Mouse (Mus musculus): ENCODE measurements around the gene Shisa9. TPM values are rescaled to one million over a fixed set of nuclear protein-coding genes. Genes with fewer than 3 reads are reported as not detected.

Shisa9 gene
- polyA plus RNA-seq, 1 experiment from 2014 or later: 0.19 TPM

GRCm38 (mm10) chr16:12151986-12152385 is 168.1 kb downstream of the Shisa9 start:
- Histone ChIP-seq H3K36me3 (no peaks in the 10 kb centered on the region), H3K4me3 (no peak overlapping the region), H3K9me3 (no peaks in the 10 kb centered on the region), H3K4me1 (no peaks in the 10 kb centered on the region; the same call in 1 of the 2 replicates), H3K27me3 (ENCODE audit: insufficient read depth, poor library complexity, severe bottlenecking) (no peaks in the 10 kb centered on the region), H3K27ac (no peak overlapping the region)
- 85% methylated on average over 4 of the region's 4 CpGs for WGBS
- DNase-seq (ENCODE audit: low spot score): no peak

- Histone ChIP-seq H3K4me3 (no peak overlapping the region), H3K9me3 (no peaks in the 10 kb centered on the region), H3K27me3 (ENCODE audit: insufficient read depth, poor library complexity, severe bottlenecking) (no peaks in the 10 kb centered on the region), H3K27ac (no peak overlapping the region), H3K36me3 (no peaks in the 10 kb centered on the region), H3K4me1 (no peaks in the 10 kb centered on the region)
- WGBS: 75% methylated on average over 2 of the region's 2 CpGs
- DNase-seq (ENCODE audit: low spot score): no peak
Observed at GRCm38 (mm10) chr16:12154476-12154875, 170.6 kb downstream of the Shisa9 start.

DNA sequence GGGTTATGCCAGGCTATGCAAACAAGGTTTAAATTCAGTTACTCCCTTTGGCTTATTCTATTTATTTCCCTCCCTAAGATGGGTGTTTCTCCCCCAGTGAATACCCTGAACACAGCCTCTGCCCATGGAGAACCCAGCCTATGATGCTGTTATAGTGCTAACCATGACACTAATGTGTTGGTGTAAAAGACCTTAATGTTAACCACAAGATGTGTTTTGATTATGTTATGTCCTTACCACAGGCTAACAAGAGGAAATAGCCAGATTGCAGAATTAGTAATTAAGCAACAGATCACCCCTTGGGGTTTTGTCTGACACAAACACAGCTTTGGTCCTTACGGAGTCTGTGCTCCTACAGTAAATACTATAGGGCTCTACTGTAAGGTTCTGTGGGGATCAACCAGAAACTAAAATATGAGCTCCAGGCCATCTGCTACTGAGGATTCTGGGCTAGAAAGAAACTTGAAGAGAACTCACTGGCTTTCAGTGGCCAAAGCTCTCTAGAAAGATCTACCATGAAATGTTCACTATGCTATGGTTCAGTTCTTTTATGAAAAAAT is 189.6 kb downstream of the Shisa9 start:
- WGBS: 77% methylated on average over 1 of the region's 1 CpGs
- H3K4me1 ChIP-seq: no peaks in the 10 kb centered on the region

DNA sequence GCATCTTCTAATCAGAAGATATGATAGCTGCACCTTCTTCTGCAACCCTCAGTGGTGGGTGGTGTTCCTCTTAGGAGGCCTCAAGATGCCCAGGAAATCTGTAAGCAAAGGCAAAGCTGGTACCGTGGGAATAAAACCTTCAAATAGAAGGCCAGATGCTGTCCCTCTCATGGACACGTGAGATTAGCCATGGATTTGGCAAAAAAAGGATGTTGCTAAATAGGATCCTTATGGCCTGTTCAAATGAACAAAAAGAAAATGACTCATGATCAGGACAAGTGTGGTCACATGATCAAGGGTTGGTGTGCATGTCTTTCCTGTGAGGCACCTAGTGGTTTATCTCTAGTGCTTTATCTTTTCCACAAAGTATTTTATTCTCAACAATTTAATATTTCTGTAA is 194.1 kb downstream of the Shisa9 start:
- H3K27me3 ChIP-seq (ENCODE audit: insufficient read depth, poor library complexity, severe bottlenecking): no peaks in the 10 kb centered on the region
- no peaks in the 10 kb centered on the region for H3K9me3 ChIP-seq
- no peak overlapping the region for H3K27ac ChIP-seq
- no peaks in the 10 kb centered on the region for H3K36me3 ChIP-seq
- H3K4me1 ChIP-seq: no peaks in the 10 kb centered on the region
- 76% methylated on average over 2 of the region's 2 CpGs for WGBS
- no peak overlapping the region for H3K4me3 ChIP-seq
- no peak for DNase-seq (ENCODE audit: low spot score)

More for the DNA sequence above, 189.6 kb downstream of the Shisa9 start:
- no peaks in the 10 kb centered on the region for H3K27me3 ChIP-seq (ENCODE audit: insufficient read depth, poor library complexity, severe bottlenecking)
- no peak overlapping the region for H3K27ac ChIP-seq
- H3K36me3 ChIP-seq: no peaks in the 10 kb centered on the region
- DNase-seq (ENCODE audit: low spot score): no peak
- no peak overlapping the region for H3K4me3 ChIP-seq
- no peaks in the 10 kb centered on the region for H3K9me3 ChIP-seq

- Histone ChIP-seq H3K27ac (no peak overlapping the region), H3K27me3 (ENCODE audit: insufficient read depth, poor library complexity, severe bottlenecking) (no peaks in the 10 kb centered on the region), H3K9me3 (no peaks in the 10 kb centered on the region), H3K4me1 (no peaks in the 10 kb centered on the region), H3K4me3 (no peak overlapping the region), H3K36me3 (no peaks in the 10 kb centered on the region)
- DNase-seq (ENCODE audit: low spot score): no peak
- WGBS: 77% methylated on average over 2 of the region's 2 CpGs
Observed at GRCm38 (mm10) chr16:12189739-12190138, 205.8 kb downstream of the Shisa9 start.

- Histone ChIP-seq H3K27me3 (ENCODE audit: insufficient read depth, poor library complexity, severe bottlenecking) (no peaks in the 10 kb centered on the region), H3K9me3 (no peaks in the 10 kb centered on the region), H3K27ac (no peak overlapping the region), H3K4me3 (no peak overlapping the region), H3K36me3 (no peaks in the 10 kb centered on the region), H3K4me1 (no peaks in the 10 kb centered on the region)
- no peak for DNase-seq (ENCODE audit: low spot score)
- WGBS: 95% methylated on average over 4 of the region's 4 CpGs
Observed at GRCm38 (mm10) chr16:12196841-12197240, 212.9 kb downstream of the Shisa9 start.

GRCm38 (mm10) chr16:12197611-12198010 is 213.7 kb downstream of the Shisa9 start:
- no peak for DNase-seq (ENCODE audit: low spot score)
- Histone ChIP-seq H3K4me1 (no peaks in the 10 kb centered on the region), H3K9me3 (no peaks in the 10 kb centered on the region), H3K36me3 (no peaks in the 10 kb centered on the region), H3K27ac (no peak overlapping the region), H3K27me3 (ENCODE audit: insufficient read depth, poor library complexity, severe bottlenecking) (no peaks in the 10 kb centered on the region), H3K4me3 (no peak overlapping the region)
- WGBS: 52% methylated on average over 5 of the region's 5 CpGs

DNA sequence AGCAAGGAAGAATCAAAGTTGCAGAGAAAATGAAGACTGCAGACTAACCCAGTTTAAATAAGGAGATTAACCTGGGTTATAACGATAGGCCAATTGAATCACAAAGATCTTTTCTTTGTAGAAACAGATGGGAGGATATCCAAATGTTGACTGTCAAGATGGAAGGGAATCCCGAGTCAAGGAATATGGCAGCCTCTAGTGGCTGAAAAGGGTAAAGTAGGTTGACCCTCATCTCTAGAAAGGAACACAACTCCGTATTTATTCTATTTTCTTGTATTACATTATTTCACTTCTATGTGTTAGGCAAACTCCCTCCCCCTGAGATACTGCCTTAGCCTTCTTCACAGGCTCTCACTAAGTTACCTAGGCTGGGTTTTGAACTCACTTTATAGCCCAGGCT is 217.3 kb downstream of the Shisa9 start:
- no peaks in the 10 kb centered on the region for H3K9me3 ChIP-seq
- H3K36me3 ChIP-seq: no peaks in the 10 kb centered on the region
- WGBS: 31% methylated on average over 3 of the region's 3 CpGs
- no peak for DNase-seq (ENCODE audit: low spot score)
- H3K4me3 ChIP-seq: no peak overlapping the region
- H3K27ac ChIP-seq: no peak overlapping the region
- no peaks in the 10 kb centered on the region for H3K4me1 ChIP-seq
- no peaks in the 10 kb centered on the region for H3K27me3 ChIP-seq (ENCODE audit: insufficient read depth, poor library complexity, severe bottlenecking)

DNA sequence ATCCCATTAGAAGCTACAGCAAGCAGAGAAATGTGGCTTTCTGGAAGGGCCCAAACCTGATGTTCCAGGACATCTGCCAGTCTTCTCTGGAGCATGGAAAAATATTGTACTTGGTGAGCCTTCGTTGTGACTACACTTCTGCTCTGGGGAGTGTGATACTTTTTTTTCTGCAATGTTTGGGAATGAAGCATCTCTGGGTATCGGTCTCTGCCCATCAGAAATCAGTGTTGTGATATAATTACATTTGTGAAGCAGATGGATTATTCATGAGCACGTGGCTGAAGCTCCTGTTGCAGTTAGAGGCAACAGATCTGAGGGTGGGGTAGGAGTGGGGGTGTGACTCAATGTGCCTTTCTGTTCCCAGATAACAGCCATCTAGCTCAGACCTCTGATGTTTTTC is 218.2 kb downstream of the Shisa9 start:
- no peaks in the 10 kb centered on the region for H3K4me1 ChIP-seq
- H3K9me3 ChIP-seq: no peaks in the 10 kb centered on the region
- no peak overlapping the region for H3K27ac ChIP-seq
- no peaks in the 10 kb centered on the region for H3K27me3 ChIP-seq (ENCODE audit: insufficient read depth, poor library complexity, severe bottlenecking)
- H3K36me3 ChIP-seq: no peaks in the 10 kb centered on the region
- WGBS: 71% methylated on average over 3 of the region's 3 CpGs
- no peak overlapping the region for H3K4me3 ChIP-seq
- no peak for DNase-seq (ENCODE audit: low spot score)

DNA sequence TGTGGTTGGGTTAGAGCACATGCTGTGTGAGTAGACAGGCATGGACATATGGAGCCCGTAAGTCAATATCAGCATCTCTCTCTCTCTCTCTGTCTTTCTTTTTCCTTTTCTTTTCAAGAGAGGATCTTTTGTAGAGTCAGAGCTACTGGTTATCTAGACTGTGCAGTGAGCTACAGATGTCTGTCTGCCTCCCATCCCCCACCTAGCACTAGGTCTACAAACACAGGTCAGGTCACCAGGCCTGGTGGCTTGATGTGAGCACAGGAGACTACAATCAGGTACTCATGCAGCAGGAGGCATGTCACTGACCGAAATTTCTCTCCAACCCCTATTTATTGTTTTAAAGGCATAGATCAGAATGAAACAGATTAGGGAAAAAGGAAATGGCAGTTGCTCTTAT is 219.1 kb downstream of the Shisa9 start:
- 68% methylated on average over 2 of the region's 2 CpGs for WGBS
- H3K27me3 ChIP-seq (ENCODE audit: insufficient read depth, poor library complexity, severe bottlenecking): no peaks in the 10 kb centered on the region
- H3K4me1 ChIP-seq: no peaks in the 10 kb centered on the region
- no peaks in the 10 kb centered on the region for H3K9me3 ChIP-seq
- DNase-seq (ENCODE audit: low spot score): no peak
- no peak overlapping the region for H3K27ac ChIP-seq
- no peak overlapping the region for H3K4me3 ChIP-seq
- H3K36me3 ChIP-seq: no peaks in the 10 kb centered on the region

DNA sequence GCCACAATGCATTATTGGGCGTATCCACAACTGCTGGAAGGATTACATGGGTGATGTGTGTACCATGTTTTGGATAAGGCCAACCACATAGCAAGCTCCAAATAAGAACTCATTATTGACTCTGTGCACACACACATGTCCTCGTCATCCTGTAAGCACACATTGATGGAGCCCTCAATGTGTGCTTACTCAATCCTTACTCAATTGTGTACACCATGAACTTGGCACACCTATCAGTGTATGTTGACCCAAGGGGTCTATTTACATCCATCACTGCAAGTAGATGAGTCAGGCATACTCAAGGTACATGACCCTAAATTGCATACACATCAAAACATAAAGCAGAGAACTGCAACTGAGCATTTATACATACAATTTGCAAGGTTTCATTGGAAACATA is 220.5 kb downstream of the Shisa9 start:
- H3K27ac ChIP-seq: no peak overlapping the region
- 89% methylated on average over 2 of the region's 2 CpGs for WGBS
- no peaks in the 10 kb centered on the region for H3K27me3 ChIP-seq (ENCODE audit: insufficient read depth, poor library complexity, severe bottlenecking)
- no peak for DNase-seq (ENCODE audit: low spot score)
- no peak overlapping the region for H3K4me3 ChIP-seq
- no peaks in the 10 kb centered on the region for H3K4me1 ChIP-seq
- H3K36me3 ChIP-seq: no peaks in the 10 kb centered on the region
- no peaks in the 10 kb centered on the region for H3K9me3 ChIP-seq

DNA sequence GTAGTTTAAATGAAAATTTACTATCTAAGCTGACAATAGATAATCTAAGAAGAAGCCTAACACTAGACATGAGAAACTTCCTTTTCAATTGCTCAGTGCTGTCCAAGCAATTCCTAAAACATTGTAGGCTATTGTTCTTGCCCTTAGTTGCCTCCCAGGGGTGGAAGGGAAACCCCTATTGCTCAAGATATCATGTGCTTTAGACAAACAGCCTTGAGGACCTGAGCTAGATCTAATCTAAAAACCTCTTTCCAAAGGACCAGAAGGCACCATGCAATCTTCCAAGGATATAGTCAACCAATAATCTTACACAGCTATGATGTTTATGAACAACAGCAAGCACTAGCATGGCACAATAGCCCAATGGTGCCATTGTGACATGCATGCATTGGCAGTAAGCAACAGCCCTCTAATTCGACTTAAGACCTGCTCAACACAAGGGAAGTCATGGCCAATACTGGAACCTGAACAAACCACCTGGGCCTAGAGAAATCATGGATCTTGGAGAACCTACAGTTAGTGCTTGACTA is 222.6 kb downstream of the Shisa9 start:
- Histone ChIP-seq H3K4me1 (no peaks in the 10 kb centered on the region), H3K4me3 (no peak overlapping the region), H3K9me3 (no peaks in the 10 kb centered on the region), H3K36me3 (no peaks in the 10 kb centered on the region), H3K27ac (no peak overlapping the region), H3K27me3 (ENCODE audit: insufficient read depth, poor library complexity, severe bottlenecking) (no peaks in the 10 kb centered on the region)
- 50% methylated on average over 1 of the region's 1 CpGs for WGBS
- DNase-seq (ENCODE audit: low spot score): no peak

- Histone ChIP-seq H3K4me3 (no peak overlapping the region), H3K36me3 (no peaks in the 10 kb centered on the region), H3K27ac (no peak overlapping the region)
Observed at GRCm38 (mm10) chr16:12206951-12207350, 223.0 kb downstream of the Shisa9 start.

DNA sequence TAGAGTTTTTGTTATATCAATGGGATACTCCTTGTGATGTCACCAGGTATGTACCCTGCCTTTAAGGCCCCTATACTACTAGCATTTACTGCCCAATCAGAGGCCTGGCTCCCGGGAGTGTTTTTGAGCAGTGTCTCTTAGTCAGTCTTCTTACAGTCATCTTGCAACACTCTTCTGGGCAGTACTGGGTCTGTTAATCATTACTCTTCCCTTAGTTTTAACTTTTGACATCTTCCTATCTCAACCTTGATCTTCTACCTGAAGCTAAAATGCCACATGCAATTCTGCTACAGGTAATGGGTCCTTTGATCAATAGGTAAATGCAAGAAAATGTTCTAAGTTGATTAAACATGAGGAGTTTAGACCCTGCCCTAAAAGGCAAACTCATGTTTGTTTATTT is 225.4 kb downstream of the Shisa9 start:
- H3K27ac ChIP-seq: no peak overlapping the region
- no peak for DNase-seq (ENCODE audit: low spot score)
- no peaks in the 10 kb centered on the region for H3K36me3 ChIP-seq
- H3K4me3 ChIP-seq: no peak overlapping the region
- H3K27me3 ChIP-seq (ENCODE audit: insufficient read depth, poor library complexity, severe bottlenecking): no peaks in the 10 kb centered on the region
- H3K4me1 ChIP-seq: no peaks in the 10 kb centered on the region
- WGBS: 86% methylated on average over 1 of the region's 1 CpGs
- H3K9me3 ChIP-seq: no peaks in the 10 kb centered on the region

More at GRCm38 (mm10) chr16:12206951-12207350, 223.0 kb downstream of the Shisa9 start:
- no peaks in the 10 kb centered on the region for H3K27me3 ChIP-seq (ENCODE audit: insufficient read depth, poor library complexity, severe bottlenecking)
- no peak for DNase-seq (ENCODE audit: low spot score)
- 74% methylated on average over 2 of the region's 2 CpGs for WGBS
- H3K4me1 ChIP-seq: no peaks in the 10 kb centered on the region
- no peaks in the 10 kb centered on the region for H3K9me3 ChIP-seq
